Mouse (Mus musculus) G1E (cell line): ENCODE results near the gene Ercc1. TPM values are rescaled to one million over a fixed set of nuclear protein-coding genes. Genes with fewer than 3 reads are reported as not detected.
A peak's percentile ranks its signal among the peaks of the same experiment; 100 is the strongest.

Source experiments
- ATAC-seq: 2 replicates; pipeline ENCODE4 v1.8.0; 2016; ENCODE audit warnings: mild to moderate bottlenecking; ENCODE audit not compliant: insufficient number of reproducible peaks, poor library complexity, low FRiP score, severe bottlenecking; ENCODE audit errors: extremely low read depth
- DNase-seq: peaks from one replicate; pipeline ENCODE4 v3.0.0; 2012; ENCODE audit warnings: low spot score
- H3K27me3 ChIP-seq: 2 replicates; pipeline ENCODE4 v1.6.1; 2012; ENCODE audit warnings: mild to moderate bottlenecking, low read length, inconsistent platforms; ENCODE audit not compliant: insufficient read depth
- H3K36me3 ChIP-seq: replicated peaks from 2 replicates; pipeline ENCODE3; 2012; ENCODE audit warnings: mild to moderate bottlenecking, inconsistent platforms
- H3K4me1 ChIP-seq: 2 replicates; pipeline ENCODE4 v1.6.1; 2012; ENCODE audit warnings: low read depth, low read length, inconsistent platforms, mixed read lengths; ENCODE audit not compliant: insufficient read depth
- H3K4me3 ChIP-seq: 2 replicates; pipeline ENCODE4 v1.5.1; 2012; ENCODE audit warnings: low read depth, mild to moderate bottlenecking, inconsistent platforms, low read length, moderate library complexity, mixed read lengths
- H3K9me3 ChIP-seq: replicated peaks from 2 replicates; pipeline ENCODE4 v1.6.1; 2012; ENCODE audit warnings: inconsistent platforms
- CTCF ChIP-seq: IDR thresholded peaks from 2 replicates; pipeline ENCODE4 v1.5.1; 2012; ENCODE audit warnings: low read depth, low read length, inconsistent platforms, mixed read lengths
- GATA1 ChIP-seq: IDR thresholded peaks from 2 replicates; pipeline ENCODE4 v1.6.1; 2012; ENCODE audit warnings: borderline replicate concordance, low read length, inconsistent platforms, mixed read lengths
- GATA2 ChIP-seq: IDR thresholded peaks from 2 replicates; pipeline ENCODE4 v1.6.1; 2012; ENCODE audit warnings: low read depth, low read length, inconsistent platforms, borderline replicate concordance
- POLR2AphosphoS5 ChIP-seq: IDR thresholded peaks from 2 replicates; pipeline ENCODE4 v1.6.1; 2012; ENCODE audit warnings: low read depth, low read length, inconsistent platforms; ENCODE audit not compliant: insufficient replicate concordance
- TAL1 ChIP-seq: conservative IDR thresholded peaks from 2 replicates; pipeline ENCODE4 v1.6.1; 2012; ENCODE audit warnings: low read depth, low read length, inconsistent platforms, mixed read lengths
- polyA plus RNA-seq: library from polyadenylated mRNA; stranded (reverse); fragments of >175 nt; gene quantifications from 2 replicates; pipeline ENCODE4 v1.2.3, GENCODE M21; 2012
- total RNA-seq, 2 experiments: library from RNA; stranded (forward) in 1 of 2; stranded (reverse) in 1 of 2; fragments of 200-1000 nt in 1 of 2; fragments of >200 nt in 1 of 2; fragmentation: Nextera tagmentation in 1 of 2; gene quantifications; 2 replicates each; pipeline ENCODE4 v1.2.3; 2014 to 2017

Ercc1 gene
- total and polyA plus RNA-seq, 3 experiments = 29.7 to 97.7 (median 39.9) TPM

DNA sequence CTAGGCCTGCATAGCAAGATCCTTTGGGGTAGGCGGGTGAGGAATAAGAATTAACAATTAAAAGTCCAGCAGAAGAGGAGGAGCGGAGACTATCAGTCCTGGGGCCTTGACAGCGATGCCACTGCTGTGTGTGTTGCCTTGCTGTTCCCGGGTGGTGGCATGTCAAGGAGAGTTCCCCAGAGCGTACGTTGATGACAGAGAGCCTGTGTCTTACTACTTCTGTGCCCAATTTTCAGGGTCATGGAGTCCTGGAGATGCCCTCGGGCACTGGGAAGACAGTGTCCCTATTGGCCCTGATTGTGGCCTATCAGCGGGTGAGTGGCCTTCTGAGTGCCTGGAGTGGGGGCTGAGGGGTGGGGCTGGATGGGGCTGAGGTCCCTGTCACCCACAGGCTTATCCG is 39.1 kb downstream of the Ercc1 start:
- Histone ChIP-seq H3K4me3 (no peak overlapping the region; the same call in 1 of the 2 replicates), H3K27me3 (no peaks in the 10 kb centered on the region), H3K4me1 (peaks cover 32% of the 10 kb centered on the region), H3K36me3 (peaks cover 59% of the 10 kb centered on the region), H3K9me3 (no peaks in the 10 kb centered on the region)
- TF ChIP-seq CTCF (no peak), GATA1 (no peak), GATA2 (no peak), POLR2AphosphoS5 (no peak), TAL1 (no peak)
- DNase-seq (no peak), ATAC-seq (no peak)

DNA sequence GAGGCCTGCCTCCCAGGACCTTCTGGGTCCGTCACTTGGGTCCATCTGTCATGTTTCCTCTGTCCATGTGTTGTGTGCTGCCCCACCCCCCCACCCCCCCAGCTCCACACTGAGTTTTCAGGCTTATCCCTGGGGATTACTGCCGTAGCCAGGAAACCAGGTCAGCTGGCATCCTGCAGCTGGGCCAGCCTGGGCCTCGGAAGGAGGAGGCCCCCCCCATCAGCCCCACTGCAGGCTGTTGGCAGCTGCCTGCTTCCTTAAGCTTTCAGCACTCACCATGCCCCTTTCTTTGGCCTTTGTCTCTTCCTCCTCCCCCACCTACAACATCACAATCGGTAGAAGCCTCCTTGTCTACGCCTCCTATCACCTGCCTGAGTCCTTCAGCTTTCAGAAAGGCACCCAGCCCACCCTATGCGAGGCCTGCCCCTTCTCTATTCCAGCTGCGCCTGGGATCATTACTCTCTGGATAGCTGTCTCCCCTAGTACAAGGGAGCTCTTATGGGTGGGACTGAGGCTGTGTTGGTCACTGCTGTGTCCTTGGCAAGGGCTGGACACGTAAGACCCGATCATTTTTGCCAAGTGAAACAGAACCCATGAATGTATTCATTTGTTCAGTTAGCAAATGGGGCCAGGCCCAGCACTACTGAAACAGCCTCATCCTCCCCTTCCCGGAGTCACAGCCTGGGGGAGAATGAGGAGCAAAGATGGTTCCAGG is 44.3 kb downstream of the Ercc1 start:
- Histone ChIP-seq H3K4me1 (peaks cover 14% of the 10 kb centered on the region), H3K4me3 (no peak overlapping the region), H3K27me3 (no peaks in the 10 kb centered on the region), H3K36me3 (peaks cover 99% of the 10 kb centered on the region), H3K9me3 (no peaks in the 10 kb centered on the region)
- DNase-seq (no peak), ATAC-seq (no peak)
- no peak for TF ChIP-seq CTCF

DNA sequence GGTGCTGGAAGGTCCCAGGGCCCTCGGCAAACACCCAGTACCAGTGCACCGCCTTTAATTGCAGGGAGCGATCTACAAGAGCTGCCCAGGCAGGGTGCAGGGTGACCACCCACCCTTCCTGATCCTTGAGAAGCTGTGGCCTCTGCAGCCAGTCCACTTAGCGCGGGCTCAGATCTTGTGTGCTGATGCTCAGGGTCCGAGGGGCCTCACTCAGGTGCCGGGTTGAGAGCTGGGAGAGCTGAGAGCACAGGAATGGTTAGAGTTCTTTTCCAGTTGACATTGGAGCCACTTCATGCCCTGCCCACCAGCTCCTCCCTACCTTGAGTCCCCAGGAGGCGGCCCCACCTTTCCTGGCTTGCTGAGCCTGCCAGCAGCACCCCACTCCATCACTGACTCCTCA is 49.9 kb downstream of the Ercc1 start:
- Histone ChIP-seq H3K9me3 (no peaks in the 10 kb centered on the region), H3K27me3 (no peaks in the 10 kb centered on the region; the same call in 1 of the 2 replicates), H3K4me3 (no peak overlapping the region), H3K4me1 (peaks cover 6% of the 10 kb centered on the region), H3K36me3 (peaks cover 74% of the 10 kb centered on the region)
- ATAC-seq (no peak), DNase-seq (no peak)
- TF ChIP-seq TAL1 (no peak), GATA2 (no peak), CTCF (no peak), GATA1 (no peak), POLR2AphosphoS5 (no peak)

DNA sequence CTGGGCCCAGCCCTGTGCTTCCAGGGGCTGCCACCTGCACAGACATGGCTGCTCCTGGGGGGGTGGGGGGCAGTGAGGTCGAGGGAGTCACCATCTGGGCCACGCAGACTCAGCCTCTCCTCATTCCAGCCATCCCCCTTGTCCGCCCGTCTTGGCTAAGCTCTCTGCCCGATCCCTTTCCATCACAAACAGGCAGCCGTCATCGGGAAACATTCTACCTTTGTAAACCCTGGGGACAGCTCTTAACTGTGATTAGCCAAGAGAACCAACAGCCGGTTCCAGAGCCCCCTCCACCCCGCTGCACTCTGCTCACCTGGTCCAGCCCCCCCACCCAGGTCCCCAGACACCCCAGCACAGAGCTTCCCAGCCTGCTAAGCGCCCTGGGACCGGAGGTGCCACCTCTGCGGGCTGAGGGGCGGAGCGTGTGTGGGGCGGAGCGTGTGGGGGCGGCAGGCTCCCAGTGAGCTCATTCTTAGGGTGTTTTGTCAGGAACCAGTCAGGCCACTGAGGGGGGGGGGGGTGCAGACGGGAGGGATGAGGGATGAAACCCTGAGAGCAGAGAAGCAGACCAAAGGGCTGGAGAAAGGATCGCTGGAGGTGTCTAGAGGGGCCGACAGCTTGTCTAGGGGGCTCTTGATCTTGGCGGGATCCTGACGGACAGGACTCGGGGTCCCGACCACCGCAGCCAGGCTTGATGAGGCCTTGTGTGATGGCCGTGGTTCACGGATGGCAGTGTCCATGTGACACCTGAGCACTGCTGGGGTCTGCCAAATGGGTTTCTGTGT is 55.1 kb downstream of the Ercc1 start:
- no peak for TF ChIP-seq POLR2AphosphoS5
- TF ChIP-seq GATA2 = no peak
- TF ChIP-seq GATA1 = no peak
- TF ChIP-seq TAL1 = no peak
- no peak for TF ChIP-seq CTCF
- Histone ChIP-seq H3K27me3 (peaks cover 18% of the 10 kb centered on the region), H3K4me1 (peaks cover 32% of the 10 kb centered on the region), H3K9me3 (peaks cover 5% of the 10 kb centered on the region), H3K4me3 (no peak overlapping the region; the same call in 1 of the 2 replicates), H3K36me3 (peaks cover 22% of the 10 kb centered on the region)
- ATAC-seq (no peak), DNase-seq (peak; percentile 56)

DNA sequence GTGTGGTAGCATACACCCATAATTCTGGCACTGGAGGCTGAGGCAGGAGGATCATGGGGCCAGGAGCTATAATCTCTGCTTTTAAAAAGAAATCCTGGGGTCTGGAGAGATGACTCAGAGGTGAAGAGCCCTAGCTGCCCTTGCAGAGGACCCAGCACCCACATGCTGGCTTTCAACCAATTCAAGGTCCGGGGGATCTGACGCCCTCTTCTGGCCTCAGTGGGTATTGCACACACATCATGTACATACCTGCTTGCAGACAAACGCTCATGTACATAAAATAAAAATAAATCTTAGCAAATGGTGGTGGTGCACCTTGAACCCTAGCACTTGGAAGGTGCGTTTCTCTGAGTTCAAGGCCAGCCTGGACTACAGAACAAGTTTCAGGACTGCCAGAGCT is 56.4 kb downstream of the Ercc1 start:
- Histone ChIP-seq H3K4me3 (no peak overlapping the region), H3K4me1 (peaks cover 39% of the 10 kb centered on the region), H3K27me3 (peaks cover 23% of the 10 kb centered on the region), H3K36me3 (peaks cover 9% of the 10 kb centered on the region), H3K9me3 (peaks cover 5% of the 10 kb centered on the region)
- TF ChIP-seq POLR2AphosphoS5 (no peak), GATA2 (no peak), CTCF (no peak), GATA1 (no peak), TAL1 (no peak)
- ATAC-seq = no peak
- DNase-seq = no peak

DNA sequence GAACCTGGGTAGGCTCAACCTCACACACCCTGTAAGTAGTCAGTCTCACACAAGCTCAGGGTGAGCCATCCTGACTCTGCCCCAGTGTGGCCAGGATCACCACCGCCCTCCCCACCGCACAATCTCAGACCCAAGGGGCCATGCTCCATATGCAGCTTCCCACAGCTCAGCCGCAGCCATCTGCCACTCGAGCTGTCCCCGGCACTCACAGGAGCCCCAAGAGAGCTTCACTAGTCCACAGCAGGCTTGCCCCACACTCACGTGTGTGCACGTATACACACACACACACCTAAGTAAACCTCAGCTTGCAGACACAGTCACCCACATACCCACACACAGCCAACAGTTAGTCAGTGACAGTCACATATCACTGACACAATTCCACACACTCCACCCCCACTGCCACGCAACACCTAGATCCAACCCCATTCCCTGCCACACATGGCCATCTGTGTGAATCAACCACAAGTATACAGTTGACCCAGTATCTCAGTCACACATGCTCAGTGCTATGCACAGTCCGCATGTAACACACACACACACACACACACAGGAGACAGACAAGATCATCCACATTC is 58.0 kb downstream of the Ercc1 start:
- peaks cover 5% of the 10 kb centered on the region for H3K9me3 ChIP-seq
- DNase-seq = no peak
- peaks cover 37% of the 10 kb centered on the region for H3K4me1 ChIP-seq
- H3K36me3 ChIP-seq = no peaks in the 10 kb centered on the region
- TF ChIP-seq CTCF (no peak), POLR2AphosphoS5 (no peak), GATA2 (no peak), GATA1 (no peak), TAL1 (no peak)
- peaks cover 37% of the 10 kb centered on the region for H3K27me3 ChIP-seq
- no peak for ATAC-seq
- no peak overlapping the region; the same call in 1 of the 2 replicates for H3K4me3 ChIP-seq
